Mouse (Mus musculus) neural tube, embryonic 15.5 days (tissue): ENCODE results near the gene Frs3. TPM values are rescaled to one million over a fixed set of nuclear protein-coding genes. Genes with fewer than 3 reads are reported as not detected.
"Not testable (repeated sequence)": the region's sequence is repeated elsewhere in the genome, so short reads cannot be mapped to it uniquely, and the experiment has no call there.

Experiments used
- ATAC-seq: fragments of 200-750 bp; cut with Nextera tagmentation; 2 replicates; pipeline ENCODE4 v1.8.0; 2017; ENCODE audit warnings: mild to moderate bottlenecking, moderate TSS enrichment, moderate library complexity; ENCODE audit not compliant: low FRiP score
- H3K27ac ChIP-seq: fragments of 300-500 bp; sonication (generic); replicated peaks from 2 replicates; pipeline ENCODE4 v1.5.1; 2015; ENCODE audit warnings: mild to moderate bottlenecking, inconsistent platforms
- H3K27me3 ChIP-seq: fragments of 300-500 bp; sonication (generic); replicated peaks from 2 replicates; pipeline ENCODE4 v1.6.1; 2015; ENCODE audit warnings: inconsistent platforms
- H3K36me3 ChIP-seq: fragments of 300-500 bp; sonication (generic); 2 replicates; pipeline ENCODE4 v1.6.1; 2015; ENCODE audit warnings: inconsistent platforms
- H3K4me1 ChIP-seq: fragments of 300-500 bp; sonication (generic); 2 replicates; pipeline ENCODE4 v1.6.1; 2015; ENCODE audit warnings: inconsistent platforms
- H3K4me2 ChIP-seq: fragments of 300-500 bp; sonication (generic); 2 replicates; pipeline ENCODE4 v1.6.1; 2015; ENCODE audit warnings: inconsistent platforms, mild to moderate bottlenecking, moderate library complexity
- H3K4me3 ChIP-seq: fragments of 300-500 bp; sonication (generic); replicated peaks from 2 replicates; pipeline ENCODE4 v1.5.1; 2015; ENCODE audit warnings: mild to moderate bottlenecking, inconsistent platforms
- H3K9ac ChIP-seq: fragments of 300-500 bp; sonication (generic); replicated peaks from 2 replicates; pipeline ENCODE4 v1.6.1; 2015; ENCODE audit warnings: mild to moderate bottlenecking, inconsistent platforms
- H3K9me3 ChIP-seq: fragments of 300-500 bp; sonication (generic); replicated peaks from 2 replicates; pipeline ENCODE4 v1.6.1; 2016; ENCODE audit warnings: inconsistent platforms
- WGBS: fragments of 180-500 bp; shearing (Covaris S2); methylation state at CpG from one replicate; pipeline ENCODE4 v1.1.7; 2015; ENCODE audit warnings: mixed read lengths; 5-methylcytosine and 5-hydroxymethylcytosine counted together
- polyA plus RNA-seq: library from polyadenylated mRNA; unstranded; fragments of >200 nt; fragmentation: Nextera tagmentation; extraction: Ambion mirVana; gene quantifications from 2 replicates; pipeline ENCODE4 v1.2.1, GENCODE M21; 2015

Gene Frs3
- polyA plus RNA-seq: 52.5 and 60.6 TPM in 2 replicates

GRCm38 (mm10) chr17:47688608-47689575, at the start of gene Frs3:
TSS of gene Frs3 (plus strand) at chr17:47689030.
- Histone ChIP-seq H3K4me2 (peak within 1 kb of the TSS; percentile 77), H3K36me3 (peaks cover 17% of the 10 kb centered on the region; the same call in 1 of the 2 replicates), H3K9ac (peak within 1 kb of the TSS; percentile 92), H3K4me1 (peaks cover 42% of the 10 kb centered on the region), H3K9me3 (no peaks in the 10 kb centered on the region), H3K27me3 (no peaks in the 10 kb centered on the region), H3K27ac (peak within 1 kb of the TSS; percentile 91), H3K4me3 (peak within 1 kb of the TSS; percentile 78)
- WGBS: under 1% methylated on average over 57 of the region's 58 CpGs
- ATAC-seq: peak; percentile 80

DNA sequence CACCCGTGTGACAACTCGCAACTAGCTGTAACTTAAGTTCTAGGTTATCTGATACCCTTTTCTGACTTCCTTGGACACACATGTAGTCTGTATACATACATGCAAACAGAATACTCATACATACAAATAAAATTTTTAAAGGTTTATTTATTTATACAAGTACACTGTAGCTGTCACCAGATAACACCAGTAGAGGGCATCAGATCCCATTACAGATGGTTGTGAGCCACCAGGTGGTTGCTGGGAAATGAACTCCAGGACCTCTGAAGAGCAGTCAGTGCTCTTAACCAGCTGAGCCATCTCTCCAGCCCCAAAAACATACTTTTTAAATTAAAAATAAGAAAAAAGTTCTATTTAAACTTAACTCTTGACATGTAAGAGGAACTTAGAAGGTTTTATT, 45.8 kb upstream of the Frs3 start:
- H3K9me3 ChIP-seq: no peaks in the 10 kb centered on the region
- no peaks in the 10 kb centered on the region for H3K36me3 ChIP-seq
- peaks cover 9% of the 10 kb centered on the region for H3K4me1 ChIP-seq
- no peak overlapping the region for H3K9ac ChIP-seq
- WGBS: 89% methylated on average over 2 of the region's 2 CpGs
- H3K27me3 ChIP-seq: no peaks in the 10 kb centered on the region
- H3K4me2 ChIP-seq: no peak overlapping the region
- H3K4me3 ChIP-seq: no peak overlapping the region
- no peak overlapping the region for H3K27ac ChIP-seq
- ATAC-seq: no peak

- H3K4me3 ChIP-seq: no peak overlapping the region
- no peak overlapping the region for H3K9ac ChIP-seq
- WGBS: 73% methylated on average over 1 of the region's 1 CpGs
- no peak for ATAC-seq
- peaks cover 7% of the 10 kb centered on the region; the same call in 1 of the 2 replicates for H3K36me3 ChIP-seq
- H3K27ac ChIP-seq: no peak overlapping the region
- no peak overlapping the region for H3K4me2 ChIP-seq
- H3K27me3 ChIP-seq: no peaks in the 10 kb centered on the region
- peaks cover 11% of the 10 kb centered on the region; the same call in 1 of the 2 replicates for H3K4me1 ChIP-seq
- H3K9me3 ChIP-seq: no peaks in the 10 kb centered on the region
Observed at GRCm38 (mm10) chr17:47646683-47647082, 42.1 kb upstream of the Frs3 start.

DNA sequence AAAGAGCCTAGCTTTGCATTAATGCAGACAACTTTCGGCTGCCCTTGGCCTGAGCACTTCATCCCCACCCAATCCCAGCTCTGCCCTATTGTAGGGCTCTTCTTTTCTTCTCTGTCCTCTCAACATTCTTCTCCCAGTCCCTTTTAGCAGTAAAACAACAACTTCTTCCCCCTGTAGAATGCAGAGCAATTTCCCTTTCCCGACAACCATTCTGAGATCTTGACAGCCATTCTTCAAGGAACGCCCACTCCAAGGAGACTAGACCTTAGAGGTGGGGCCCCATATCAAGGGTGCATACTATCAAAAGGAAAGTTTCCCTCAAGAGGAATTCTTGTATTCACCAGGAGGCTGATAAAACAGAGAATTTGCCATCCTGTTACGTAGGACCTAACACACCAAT, 39.9 kb upstream of the Frs3 start:
- peaks cover 10% of the 10 kb centered on the region; the same call in 1 of the 2 replicates for H3K36me3 ChIP-seq
- no peak for ATAC-seq
- H3K27ac ChIP-seq: peak overlapping the region; percentile 13; the same call in 1 of the 2 replicates
- WGBS: 28% methylated on average over 4 of the region's 4 CpGs
- no peak overlapping the region for H3K9ac ChIP-seq
- peaks cover 11% of the 10 kb centered on the region; the same call in 1 of the 2 replicates for H3K4me1 ChIP-seq
- no peak overlapping the region for H3K4me2 ChIP-seq
- H3K9me3 ChIP-seq: no peaks in the 10 kb centered on the region
- H3K27me3 ChIP-seq: no peaks in the 10 kb centered on the region
- H3K4me3 ChIP-seq: no peak overlapping the region

- Histone ChIP-seq H3K4me3 (no peak overlapping the region), H3K4me2 (no peak overlapping the region), H3K9me3 (no peaks in the 10 kb centered on the region), H3K27me3 (no peaks in the 10 kb centered on the region), H3K27ac (no peak overlapping the region), H3K36me3 (peaks cover 10% of the 10 kb centered on the region; the same call in 1 of the 2 replicates), H3K9ac (no peak overlapping the region), H3K4me1 (0 out of 2 replicates have a peak, but pooled peaks cover 6% of the 10 kb centered on the region)
- 73% methylated on average over 2 of the region's 2 CpGs for WGBS
- ATAC-seq: no peak
Observed at GRCm38 (mm10) chr17:47651953-47652352, 36.9 kb upstream of the Frs3 start.

DNA sequence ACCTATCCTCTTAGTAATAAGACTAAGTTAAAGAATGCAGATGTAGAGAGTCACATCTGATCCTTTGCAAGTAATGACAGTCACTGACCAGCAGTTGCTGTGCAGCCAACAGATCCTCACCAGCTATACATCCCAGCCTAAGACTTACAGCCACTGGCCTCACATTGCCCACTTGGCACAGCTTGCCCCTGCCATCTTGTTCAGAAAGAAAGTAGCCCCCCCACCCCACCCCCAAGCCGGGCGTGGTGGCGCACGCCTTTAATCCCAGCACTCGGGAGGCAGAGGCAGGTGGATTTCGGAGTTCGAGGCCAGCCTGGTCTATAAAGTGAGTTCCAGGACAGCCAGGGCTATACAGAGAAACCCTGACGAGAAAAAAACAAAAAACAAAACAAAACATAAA, 34.5 kb upstream of the Frs3 start:
- not testable (repeated sequence) for H3K4me1 ChIP-seq, H3K4me3 ChIP-seq, H3K4me2 ChIP-seq, H3K27me3 ChIP-seq, H3K9me3 ChIP-seq, H3K27ac ChIP-seq, H3K9ac ChIP-seq, ATAC-seq
- peaks cover 10% of the 10 kb centered on the region; the same call in 1 of the 2 replicates for H3K36me3 ChIP-seq
- WGBS: 95% methylated on average over 8 of the region's 8 CpGs

DNA sequence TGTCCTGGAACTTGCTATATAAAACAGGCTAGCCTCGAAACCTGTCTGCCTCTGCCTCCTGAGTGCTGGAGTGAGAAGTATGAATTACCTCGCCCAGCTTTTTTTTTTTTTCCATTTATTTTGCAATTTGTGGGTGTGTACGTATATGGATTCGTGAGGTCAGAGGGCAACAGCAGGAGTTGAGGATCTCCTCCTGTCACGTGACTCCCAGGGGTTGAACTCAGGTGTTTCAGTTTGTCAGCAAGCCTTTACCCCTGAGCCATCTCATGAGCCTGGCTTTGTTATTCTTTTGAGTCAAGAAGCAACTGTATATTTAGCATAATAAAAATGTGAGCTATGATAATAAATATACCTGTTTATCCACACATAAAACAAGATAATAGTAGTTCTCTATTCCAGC, 33.1 kb upstream of the Frs3 start:
- Histone ChIP-seq H3K4me2 (no peak overlapping the region), H3K4me3 (no peak overlapping the region), H3K27me3 (no peaks in the 10 kb centered on the region), H3K9me3 (no peaks in the 10 kb centered on the region), H3K9ac (no peak overlapping the region), H3K36me3 (peaks cover 6% of the 10 kb centered on the region; the same call in 1 of the 2 replicates), H3K4me1 (no peaks in the 10 kb centered on the region), H3K27ac (no peak overlapping the region)
- ATAC-seq: no peak
- WGBS: 85% methylated on average over 5 of the region's 5 CpGs

GRCm38 (mm10) chr17:47657901-47658300, 30.9 kb upstream of the Frs3 start:
- WGBS: 84% methylated on average over 4 of the region's 4 CpGs
- H3K27ac ChIP-seq: no peak overlapping the region
- H3K27me3 ChIP-seq: no peaks in the 10 kb centered on the region
- ATAC-seq: no peak
- no peak overlapping the region for H3K9ac ChIP-seq
- no peaks in the 10 kb centered on the region for H3K4me1 ChIP-seq
- H3K4me3 ChIP-seq: no peak overlapping the region
- no peak overlapping the region for H3K4me2 ChIP-seq
- no peaks in the 10 kb centered on the region for H3K9me3 ChIP-seq
- H3K36me3 ChIP-seq: 0 out of 2 replicates have a peak, but pooled peaks cover 3% of the 10 kb centered on the region

DNA sequence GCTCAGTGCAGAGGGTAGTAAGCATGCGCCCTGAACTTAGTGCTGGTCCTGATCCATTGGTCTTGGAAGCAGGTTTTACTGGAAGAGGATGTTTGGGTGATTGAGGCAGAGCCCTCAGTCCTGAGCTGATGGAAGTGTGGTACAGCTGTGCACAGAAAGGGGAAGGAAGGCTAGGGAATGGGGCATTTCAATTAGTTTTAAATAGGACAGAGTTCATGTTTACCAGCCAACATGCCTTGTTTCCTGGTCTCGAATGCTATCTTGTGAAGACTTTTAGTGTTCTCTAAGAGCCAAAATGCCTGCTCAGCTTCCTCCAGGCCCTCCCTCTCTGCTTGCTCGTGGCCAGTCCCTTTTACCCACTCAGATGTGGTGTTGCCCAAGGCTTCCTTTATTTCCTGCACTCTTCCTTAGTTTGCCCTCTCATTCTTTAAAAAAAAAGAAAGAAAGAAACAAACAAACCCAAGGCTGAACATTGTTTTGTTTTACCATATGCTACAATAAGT, 30.0 kb upstream of the Frs3 start:
- no peak for ATAC-seq
- Histone ChIP-seq H3K4me2 (no peak overlapping the region), H3K27ac (no peak overlapping the region), H3K4me1 (peaks cover 5% of the 10 kb centered on the region; the same call in 1 of the 2 replicates), H3K36me3 (0 out of 2 replicates have a peak, but pooled peaks cover under 1% of the 10 kb centered on the region), H3K9ac (no peak overlapping the region), H3K9me3 (no peaks in the 10 kb centered on the region), H3K4me3 (no peak overlapping the region), H3K27me3 (no peaks in the 10 kb centered on the region)
- WGBS: 87% methylated on average over 3 of the region's 3 CpGs

DNA sequence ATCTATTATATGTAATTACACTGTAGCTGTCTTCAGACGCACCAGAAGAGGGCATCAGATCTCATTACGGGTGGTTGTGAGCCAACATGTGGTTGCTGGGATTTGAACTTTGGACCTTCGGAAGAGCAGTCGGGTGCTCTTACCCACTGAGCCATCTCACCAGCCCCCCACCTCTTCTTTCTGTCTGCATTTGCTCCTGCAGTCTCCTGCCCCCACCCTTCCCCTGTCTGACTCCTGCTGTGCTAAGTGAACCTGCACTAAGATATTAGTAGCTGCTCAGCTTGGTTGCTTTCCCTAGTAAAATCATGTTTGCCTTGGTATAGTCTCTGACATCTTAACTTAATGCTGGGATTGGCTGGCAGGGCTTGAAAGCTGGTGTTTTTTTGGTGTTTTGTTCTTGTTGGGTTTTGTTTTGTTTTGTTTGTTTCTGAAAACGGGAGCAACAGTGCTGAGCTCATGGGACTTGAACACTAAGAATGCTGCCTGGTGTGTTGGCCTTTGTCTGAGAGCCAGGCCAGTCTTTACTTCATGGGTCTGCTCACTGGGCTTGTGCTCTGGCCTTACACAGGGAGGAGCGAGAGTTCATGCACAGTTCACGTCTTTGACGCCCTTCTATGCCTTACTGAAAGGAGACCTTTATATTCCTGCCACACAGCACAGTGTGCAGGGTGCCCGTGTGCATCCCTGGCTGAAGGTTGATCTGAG, 25.7 kb upstream of the Frs3 start:
- Histone ChIP-seq H3K9ac (no peak overlapping the region), H3K27me3 (no peaks in the 10 kb centered on the region), H3K27ac (peak overlapping the region; percentile 33; the same call in 1 of the 2 replicates), H3K4me2 (no peak overlapping the region), H3K4me1 (peaks cover 5% of the 10 kb centered on the region; the same call in 1 of the 2 replicates), H3K9me3 (no peaks in the 10 kb centered on the region), H3K4me3 (no peak overlapping the region), H3K36me3 (no peaks in the 10 kb centered on the region)
- 17% methylated on average over 9 of the region's 9 CpGs for WGBS
- ATAC-seq: peak; percentile 41; the same call in 1 of the 2 replicates

GRCm38 (mm10) chr17:47664474-47664873, 24.4 kb upstream of the Frs3 start:
- Histone ChIP-seq H3K27ac (no peak overlapping the region), H3K4me3 (no peak overlapping the region), H3K4me1 (peaks cover 9% of the 10 kb centered on the region; the same call in 1 of the 2 replicates), H3K4me2 (no peak overlapping the region), H3K9ac (no peak overlapping the region), H3K27me3 (no peaks in the 10 kb centered on the region), H3K9me3 (no peaks in the 10 kb centered on the region), H3K36me3 (no peaks in the 10 kb centered on the region)
- ATAC-seq: no peak
- WGBS: 86% methylated on average over 7 of the region's 7 CpGs
